Mouse (Mus musculus): ENCODE data around the gene Micu1. TPM values are rescaled to one million over a fixed set of nuclear protein-coding genes. Genes with fewer than 3 reads are reported as not detected.

Gene Micu1
- polyA plus RNA-seq, 1 experiment from 2014 or later: 40.1 TPM

DNA sequence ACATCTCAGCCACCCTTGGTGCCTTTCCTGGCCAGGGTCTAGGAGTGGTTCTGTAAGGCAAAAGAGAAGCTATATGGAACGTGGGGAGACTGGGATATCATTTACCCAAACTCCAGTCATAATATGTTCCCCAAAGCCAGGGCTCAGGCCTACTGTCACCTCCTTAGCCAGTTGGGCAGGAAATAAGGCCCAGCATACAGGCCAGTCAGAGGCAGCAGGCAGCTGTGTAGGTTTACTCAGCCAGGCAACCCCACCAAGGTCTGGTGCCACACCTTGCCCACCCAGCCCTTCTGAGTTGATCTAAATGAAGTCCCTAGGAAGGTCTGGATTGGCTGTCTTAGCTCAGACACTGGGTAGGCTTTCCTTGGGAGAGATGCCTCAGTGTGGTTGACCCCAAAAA lies 199.2 kb downstream of the Micu1 start:
- H3K4me2 ChIP-seq (ENCODE audit: low read depth, low read length): no peak overlapping the region
- peaks cover 60% of the 10 kb centered on the region for H3K4me1 ChIP-seq (ENCODE audit: control insufficient read depth, insufficient read depth, low read length)
- H3K4me3 ChIP-seq (ENCODE audit: low read length): no peak overlapping the region
- WGBS: 77% methylated on average over 1 of the region's 1 CpGs
- peak overlapping the region; percentile 97 for H3K27ac ChIP-seq (ENCODE audit: low read length)
- ATAC-seq (replicated peaks; ENCODE audit: extremely low read depth, insufficient read depth, low FRiP score): no peak
- H3K36me3 ChIP-seq (ENCODE audit: control insufficient read depth, insufficient read depth): peaks cover 8% of the 10 kb centered on the region
- no peaks in the 10 kb centered on the region for H3K27me3 ChIP-seq (ENCODE audit: control insufficient read depth, insufficient read depth, low read length)
- H3K9me3 ChIP-seq (replicated peaks; ENCODE audit: control insufficient read depth, low read length): no peaks in the 10 kb centered on the region
- no peak overlapping the region for H3K9ac ChIP-seq (ENCODE audit: low read length)

- no peak for ATAC-seq (replicated peaks; ENCODE audit: extremely low read depth, insufficient read depth, low FRiP score)
- no peaks in the 10 kb centered on the region for H3K27me3 ChIP-seq (ENCODE audit: control insufficient read depth, insufficient read depth, low read length)
- H3K4me3 ChIP-seq (ENCODE audit: low read length): no peak overlapping the region
- 72% methylated on average over 8 of the region's 8 CpGs for WGBS
- H3K4me1 ChIP-seq (ENCODE audit: control insufficient read depth, insufficient read depth, low read length): peaks cover 56% of the 10 kb centered on the region
- 0 out of 2 replicates have a peak overlapping the region, but pooled peaks have one; percentile 5 for H3K27ac ChIP-seq (ENCODE audit: low read length)
- no peak overlapping the region; the same call in 1 of the 2 replicates for H3K9ac ChIP-seq (ENCODE audit: low read length)
- H3K9me3 ChIP-seq (replicated peaks; ENCODE audit: control insufficient read depth, low read length): no peaks in the 10 kb centered on the region
- H3K36me3 ChIP-seq (ENCODE audit: control insufficient read depth, insufficient read depth): peaks cover 6% of the 10 kb centered on the region
- no peak overlapping the region for H3K4me2 ChIP-seq (ENCODE audit: low read depth, low read length)
Observed at GRCm38 (mm10) chr10:59901986-59902605, 199.8 kb downstream of the Micu1 start.

DNA sequence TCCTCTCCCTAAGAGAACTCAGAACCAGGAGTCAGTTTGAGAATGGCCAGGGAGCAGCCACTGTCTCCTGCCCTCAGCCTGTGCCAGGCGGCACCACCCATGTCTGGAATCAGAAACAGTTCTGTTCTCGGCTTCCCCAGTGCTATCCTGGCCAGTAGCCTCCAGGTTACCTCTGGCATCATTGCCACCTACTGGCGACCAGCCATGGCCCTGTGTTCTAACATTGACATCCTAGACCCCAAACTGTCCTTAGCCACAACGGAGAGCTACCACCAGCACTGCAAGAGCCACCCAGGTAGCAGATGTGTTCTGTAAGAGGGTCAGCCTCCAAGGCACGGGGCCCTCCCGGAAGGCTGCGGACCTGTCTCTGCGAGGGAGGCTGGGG lies 200.3 kb downstream of the Micu1 start:
- Histone ChIP-seq H3K4me3 (ENCODE audit: low read length) (no peak overlapping the region), H3K4me2 (ENCODE audit: low read depth, low read length) (no peak overlapping the region), H3K9me3 (replicated peaks; ENCODE audit: control insufficient read depth, low read length) (no peaks in the 10 kb centered on the region), H3K36me3 (ENCODE audit: control insufficient read depth, insufficient read depth) (peaks cover 4% of the 10 kb centered on the region), H3K27ac (ENCODE audit: low read length) (0 out of 2 replicates have a peak overlapping the region, but pooled peaks have one; percentile 5), H3K27me3 (ENCODE audit: control insufficient read depth, insufficient read depth, low read length) (no peaks in the 10 kb centered on the region), H3K4me1 (ENCODE audit: control insufficient read depth, insufficient read depth, low read length) (peaks cover 58% of the 10 kb centered on the region), H3K9ac (ENCODE audit: low read length) (no peak overlapping the region; the same call in 1 of the 2 replicates)
- WGBS: 65% methylated on average over 8 of the region's 8 CpGs
- no peak for ATAC-seq (replicated peaks; ENCODE audit: extremely low read depth, insufficient read depth, low FRiP score)

DNA sequence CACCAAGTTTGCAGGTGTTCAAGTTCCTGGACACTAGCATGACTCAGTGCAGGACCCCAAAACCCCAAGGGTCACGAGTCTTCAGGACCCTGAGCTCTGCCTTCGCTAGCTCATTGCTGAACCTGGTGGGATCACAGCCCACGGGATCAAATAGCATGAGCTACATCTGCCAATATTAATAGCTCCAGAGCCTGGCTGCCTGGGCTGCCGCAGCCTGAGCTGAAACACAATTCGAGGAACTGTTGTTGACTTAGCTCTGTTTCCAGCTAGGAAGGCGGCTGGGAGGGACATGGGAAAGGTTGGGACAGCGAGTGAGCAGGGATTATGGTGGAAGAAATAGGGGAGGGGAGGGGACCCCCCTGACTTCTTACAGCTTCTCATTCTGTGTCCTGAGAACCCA lies 200.9 kb downstream of the Micu1 start:
- H3K27me3 ChIP-seq (ENCODE audit: control insufficient read depth, insufficient read depth, low read length): no peaks in the 10 kb centered on the region
- H3K4me2 ChIP-seq (ENCODE audit: low read depth, low read length): no peak overlapping the region
- 0 out of 2 replicates have a peak overlapping the region, but pooled peaks have one; percentile 8 for H3K9ac ChIP-seq (ENCODE audit: low read length)
- H3K4me3 ChIP-seq (ENCODE audit: low read length): no peak overlapping the region
- no peak for ATAC-seq (replicated peaks; ENCODE audit: extremely low read depth, insufficient read depth, low FRiP score)
- H3K27ac ChIP-seq (ENCODE audit: low read length): peak overlapping the region; percentile 43
- WGBS: 51% methylated on average over 7 of the region's 7 CpGs
- H3K9me3 ChIP-seq (replicated peaks; ENCODE audit: control insufficient read depth, low read length): no peaks in the 10 kb centered on the region
- peaks cover 63% of the 10 kb centered on the region for H3K4me1 ChIP-seq (ENCODE audit: control insufficient read depth, insufficient read depth, low read length)
- H3K36me3 ChIP-seq (ENCODE audit: control insufficient read depth, insufficient read depth): no peaks in the 10 kb centered on the region; the same call in 1 of the 2 replicates

DNA sequence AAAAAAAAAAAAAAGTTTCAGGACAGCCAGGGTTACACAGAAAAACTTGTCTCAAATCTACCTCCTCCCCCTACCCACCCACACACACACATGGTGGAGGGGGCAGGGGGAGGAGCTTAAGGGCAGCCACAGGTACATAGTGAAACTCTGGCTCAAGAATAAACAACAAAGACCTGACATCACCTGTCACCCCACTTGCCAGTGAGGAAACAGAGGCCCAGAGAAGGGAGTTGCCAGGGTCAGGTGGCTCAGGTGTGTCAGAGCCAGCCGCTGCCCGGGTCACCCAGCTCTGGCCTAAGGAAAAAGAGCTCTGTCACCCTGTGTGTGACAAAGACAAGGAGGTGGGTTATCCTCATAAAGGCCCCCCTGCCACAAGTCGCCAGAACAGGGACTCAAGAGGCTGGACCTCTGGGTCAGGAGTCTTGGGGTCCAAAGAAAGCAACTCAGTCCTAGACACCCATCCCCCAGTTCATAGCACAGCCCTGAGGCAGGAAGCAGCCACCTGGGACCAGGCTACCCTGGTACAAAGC lies 204.9 kb downstream of the Micu1 start:
- H3K27ac ChIP-seq (ENCODE audit: low read length): peak overlapping the region; percentile 93
- 65% methylated on average over 3 of the region's 3 CpGs for WGBS
- H3K4me2 ChIP-seq (ENCODE audit: low read depth, low read length): no peak overlapping the region
- no peak overlapping the region for H3K4me3 ChIP-seq (ENCODE audit: low read length)
- H3K4me1 ChIP-seq (ENCODE audit: control insufficient read depth, insufficient read depth, low read length): peaks cover 50% of the 10 kb centered on the region
- no peaks in the 10 kb centered on the region for H3K36me3 ChIP-seq (ENCODE audit: control insufficient read depth, insufficient read depth)
- ATAC-seq (replicated peaks; ENCODE audit: extremely low read depth, insufficient read depth, low FRiP score): no peak
- H3K27me3 ChIP-seq (ENCODE audit: control insufficient read depth, insufficient read depth, low read length): no peaks in the 10 kb centered on the region
- H3K9me3 ChIP-seq (replicated peaks; ENCODE audit: control insufficient read depth, low read length): no peaks in the 10 kb centered on the region
- peak overlapping the region; percentile 53; the same call in 1 of the 2 replicates for H3K9ac ChIP-seq (ENCODE audit: low read length)

DNA sequence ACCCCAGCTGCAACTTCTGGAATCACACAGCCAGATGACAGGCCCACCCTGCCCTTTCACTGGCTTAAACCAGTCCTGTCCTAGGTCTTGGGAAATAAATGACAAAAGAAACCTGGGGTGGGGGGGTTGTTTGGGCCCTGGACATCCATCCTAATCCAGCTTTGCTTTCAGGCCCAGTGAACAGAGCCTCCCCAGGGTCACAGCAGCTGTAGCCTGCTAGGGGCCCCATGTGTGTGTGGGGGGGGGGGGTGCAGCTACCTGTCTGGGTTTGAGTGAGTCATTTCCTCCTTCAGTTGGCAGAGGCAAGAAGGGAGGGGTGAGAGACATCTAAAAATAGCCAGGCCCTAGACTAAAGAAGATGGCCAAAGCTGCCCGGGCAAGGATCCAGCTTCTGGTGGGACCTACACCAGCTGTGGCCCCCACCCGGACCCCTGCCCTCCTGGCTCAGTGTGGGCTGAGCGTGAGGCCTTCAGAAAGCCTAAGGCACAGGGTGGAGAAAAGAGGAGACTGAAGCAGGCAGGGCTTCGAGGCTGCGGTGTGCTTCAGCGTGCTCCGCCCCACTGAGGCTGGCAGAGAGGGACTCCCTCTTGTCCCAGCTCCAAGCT lies 205.5 kb downstream of the Micu1 start:
- H3K27ac ChIP-seq (ENCODE audit: low read length): peak overlapping the region; percentile 93
- no peak overlapping the region for H3K4me3 ChIP-seq (ENCODE audit: low read length)
- peak overlapping the region; percentile 44 for H3K4me2 ChIP-seq (ENCODE audit: low read depth, low read length)
- ATAC-seq (replicated peaks; ENCODE audit: extremely low read depth, insufficient read depth, low FRiP score): peak; percentile 74
- no peaks in the 10 kb centered on the region for H3K9me3 ChIP-seq (replicated peaks; ENCODE audit: control insufficient read depth, low read length)
- WGBS: 7% methylated on average over 7 of the region's 7 CpGs
- H3K9ac ChIP-seq (ENCODE audit: low read length): peak overlapping the region; percentile 53
- H3K4me1 ChIP-seq (ENCODE audit: control insufficient read depth, insufficient read depth, low read length): peaks cover 45% of the 10 kb centered on the region
- H3K36me3 ChIP-seq (ENCODE audit: control insufficient read depth, insufficient read depth): no peaks in the 10 kb centered on the region
- no peaks in the 10 kb centered on the region for H3K27me3 ChIP-seq (ENCODE audit: control insufficient read depth, insufficient read depth, low read length)

- 35% methylated on average over 7 of the region's 7 CpGs for WGBS
- Histone ChIP-seq H3K4me2 (ENCODE audit: low read depth, low read length) (peak overlapping the region; percentile 51; the same call in 1 of the 2 replicates), H3K27ac (ENCODE audit: low read length) (peak overlapping the region; percentile 93), H3K4me3 (ENCODE audit: low read length) (no peak overlapping the region), H3K4me1 (ENCODE audit: control insufficient read depth, insufficient read depth, low read length) (peaks cover 39% of the 10 kb centered on the region), H3K36me3 (ENCODE audit: control insufficient read depth, insufficient read depth) (no peaks in the 10 kb centered on the region), H3K27me3 (ENCODE audit: control insufficient read depth, insufficient read depth, low read length) (no peaks in the 10 kb centered on the region), H3K9me3 (replicated peaks; ENCODE audit: control insufficient read depth, low read length) (no peaks in the 10 kb centered on the region), H3K9ac (ENCODE audit: low read length) (peak overlapping the region; percentile 40; the same call in 1 of the 2 replicates)
- ATAC-seq (replicated peaks; ENCODE audit: extremely low read depth, insufficient read depth, low FRiP score): no peak; the same call in 1 of the 2 replicates
Observed at GRCm38 (mm10) chr10:59908776-59909315, 206.6 kb downstream of the Micu1 start.

DNA sequence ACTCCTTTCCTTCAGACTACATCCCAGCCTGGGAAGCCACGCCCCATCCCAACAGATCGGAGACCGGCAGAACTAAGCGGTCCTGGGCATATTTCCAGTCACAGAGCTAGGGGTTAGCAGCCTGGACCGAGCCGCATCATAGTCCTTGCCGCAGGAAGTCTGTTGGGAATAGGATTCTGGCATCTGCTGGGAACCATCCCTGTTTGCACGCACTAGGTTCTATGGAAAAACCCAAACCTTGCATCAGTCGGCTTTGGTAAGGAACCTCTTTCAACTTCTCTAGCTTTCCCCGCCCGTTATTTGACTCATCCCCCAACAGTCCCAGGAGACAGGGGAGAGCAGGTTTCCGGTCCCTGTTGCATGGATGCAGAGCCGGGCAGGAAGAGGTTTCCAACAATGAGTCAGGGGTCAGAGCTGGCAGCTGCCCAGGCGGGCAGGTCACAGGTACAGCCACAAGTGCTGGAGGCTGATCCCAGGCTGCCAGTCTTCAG lies 207.1 kb downstream of the Micu1 start:
- Histone ChIP-seq H3K27ac (ENCODE audit: low read length) (peak overlapping the region; percentile 93), H3K36me3 (ENCODE audit: control insufficient read depth, insufficient read depth) (no peaks in the 10 kb centered on the region), H3K4me2 (ENCODE audit: low read depth, low read length) (peak overlapping the region; percentile 51), H3K9me3 (replicated peaks; ENCODE audit: control insufficient read depth, low read length) (no peaks in the 10 kb centered on the region), H3K4me1 (ENCODE audit: control insufficient read depth, insufficient read depth, low read length) (peaks cover 39% of the 10 kb centered on the region), H3K27me3 (ENCODE audit: control insufficient read depth, insufficient read depth, low read length) (no peaks in the 10 kb centered on the region), H3K9ac (ENCODE audit: low read length) (peak overlapping the region; percentile 51; the same call in 1 of the 2 replicates), H3K4me3 (ENCODE audit: low read length) (peak overlapping the region; percentile 17; the same call in 1 of the 2 replicates)
- WGBS: 5% methylated on average over 14 of the region's 14 CpGs
- peak; percentile 23; the same call in 1 of the 2 replicates for ATAC-seq (replicated peaks; ENCODE audit: extremely low read depth, insufficient read depth, low FRiP score)

Data from heart, embryonic 16.5 days (tissue).